Mouse (Mus musculus) adrenal gland, postnatal 10 days (tissue): ENCODE measurements at regions not wholly inside any gene's neighbourhood (a gene's known extent, or its start where the extent isn't known, plus 50 kb on each side); places are given as distances from the start of the nearest gene placed in this dataset.
A peak's percentile ranks its signal among the peaks of the same experiment; 100 is the strongest.

Experiments used
- DNase-seq: peaks from one replicate; pipeline ENCODE4 v3.0.0; 2021; ENCODE audit warnings: mixed read lengths

GRCm38 (mm10) chr8:104039526-104039925, 61.9 kb upstream of the Cdh5 start:
- DNase-seq: no peak

GRCm38 (mm10) chr8:104041522-104041921, 59.9 kb upstream of the Cdh5 start:
- DNase-seq: no peak

- DNase-seq: no peak
These were observed 59.0 kb upstream of the Cdh5 start for GRCm38 (mm10) chr8:104042434-104042833.

- DNase-seq: no peak
These were observed 53.4 kb upstream of the Cdh5 start for GRCm38 (mm10) chr8:104048037-104048436.

- no peak for DNase-seq
These were observed 52.2 kb upstream of the Cdh5 start for GRCm38 (mm10) chr8:104049181-104049580.

- DNase-seq: peak; percentile 75
These were observed 50.5 kb upstream of the Cdh5 start for GRCm38 (mm10) chr8:104050694-104051539.

- no peak for DNase-seq
These were observed 49.9 kb upstream of the Cdh5 start for GRCm38 (mm10) chr8:104051540-104051882.
